Mouse (Mus musculus) liver, embryonic 16.5 days (tissue): Measurements from ENCODE around the gene Mamdc4. TPM values are rescaled to one million over a fixed set of nuclear protein-coding genes. Genes with fewer than 3 reads are reported as not detected.

Source experiments
- ATAC-seq: fragments of 200-750 bp; cut with Nextera tagmentation; 2 replicates; pipeline ENCODE4 v1.8.0; 2017; ENCODE audit warnings: low read depth, mild to moderate bottlenecking, moderate number of reproducible peaks, moderate library complexity
- H3K27ac ChIP-seq: fragments of 300-500 bp; sonication (generic); 2 replicates; pipeline ENCODE4 v1.5.1; 2014; ENCODE audit warnings: mild to moderate bottlenecking, low read length
- H3K27me3 ChIP-seq: fragments of 300-500 bp; sonication (generic); 2 replicates; pipeline ENCODE4 v1.6.1; 2014; ENCODE audit warnings: low read depth, low read length, mixed read lengths; ENCODE audit not compliant: control insufficient read depth, insufficient read depth
- H3K36me3 ChIP-seq: fragments of 300-500 bp; sonication (generic); 2 replicates; pipeline ENCODE4 v1.6.1; 2014; ENCODE audit warnings: mild to moderate bottlenecking; ENCODE audit not compliant: control insufficient read depth, insufficient read depth
- H3K4me1 ChIP-seq: fragments of 300-500 bp; sonication (generic); 2 replicates; pipeline ENCODE4 v1.6.1; 2014; ENCODE audit warnings: low read depth, low read length, mixed read lengths; ENCODE audit not compliant: control insufficient read depth
- H3K4me2 ChIP-seq: fragments of 300-500 bp; sonication (generic); 2 replicates; pipeline ENCODE4 v1.6.1; 2014; ENCODE audit warnings: low read depth, low read length, mixed read lengths
- H3K4me3 ChIP-seq: fragments of 300-500 bp; sonication (generic); 2 replicates; pipeline ENCODE4 v1.5.1; 2014; ENCODE audit warnings: low read depth, mild to moderate bottlenecking, low read length
- H3K9ac ChIP-seq: fragments of 300-500 bp; sonication (generic); 2 replicates; pipeline ENCODE4 v1.6.1; 2014; ENCODE audit warnings: low read depth, low read length
- H3K9me3 ChIP-seq: fragments of 300-500 bp; sonication (generic); replicated peaks from 2 replicates; pipeline ENCODE4 v1.6.1; 2016; ENCODE audit warnings: low read length; ENCODE audit not compliant: control insufficient read depth
- whole genome bisulfite sequencing: fragments of 180-500 bp; shearing (Covaris S2); extraction: QIAGEN DNeasy Blood & Tissue Kit; methylation state at CpG from one replicate; pipeline ENCODE4 v1.1.7; 2014; ENCODE audit not compliant: insufficient replicate concordance; 5-methylcytosine and 5-hydroxymethylcytosine counted together
- polyA plus RNA-seq: library from polyadenylated mRNA; unstranded; fragments of >200 nt; fragmentation: Nextera tagmentation; extraction: Ambion mirVana; gene quantifications from 2 replicates; pipeline ENCODE4 v1.2.1, GENCODE M21; 2015

The Mamdc4 gene
- polyA plus RNA-seq, 1 experiment from 2014 or later: 7.2 TPM

DNA sequence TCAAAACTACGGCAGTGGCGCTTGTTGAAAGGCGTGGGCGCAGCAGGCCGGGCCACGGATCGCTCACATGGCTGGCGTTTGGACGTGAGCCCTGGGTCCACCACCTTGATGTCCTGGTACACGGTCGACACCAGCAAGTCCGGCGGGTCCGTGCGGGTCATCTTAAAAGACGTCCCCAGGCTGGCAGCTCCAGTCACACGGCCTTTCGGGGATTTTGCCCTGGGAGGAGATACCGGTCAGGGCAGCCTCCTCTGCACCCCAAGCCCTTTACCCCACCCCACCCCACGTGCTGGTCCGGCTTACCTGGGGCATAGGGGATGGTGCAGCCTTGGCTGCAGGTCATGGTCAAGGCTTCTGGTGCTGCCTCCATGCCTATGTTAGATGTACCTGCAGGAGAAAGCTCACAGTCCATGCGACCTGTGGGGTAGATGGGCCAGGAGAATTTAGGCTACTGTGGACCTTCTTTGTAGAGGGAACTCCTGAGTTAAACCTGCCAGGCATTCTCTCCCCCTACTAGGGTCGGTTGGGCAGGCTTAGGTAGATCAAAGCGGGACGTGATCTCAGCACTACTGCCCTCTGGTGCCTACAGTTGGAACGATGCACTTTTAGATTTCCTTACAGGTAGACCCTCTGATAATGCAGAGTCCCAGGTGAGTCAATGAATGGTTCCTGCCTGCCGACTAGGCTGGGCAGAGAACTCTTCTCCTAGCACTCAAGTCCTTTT lies 5.3 kb upstream of the Mamdc4 start:
- ATAC-seq: no peak
- Histone ChIP-seq H3K36me3 (peaks cover 2% of the 10 kb centered on the region; the same call in 1 of the 2 replicates), H3K27ac (no peak overlapping the region), H3K9me3 (no peaks in the 10 kb centered on the region), H3K27me3 (peaks cover 59% of the 10 kb centered on the region), H3K4me3 (no peak overlapping the region), H3K9ac (no peak overlapping the region), H3K4me2 (no peak overlapping the region), H3K4me1 (peaks cover 48% of the 10 kb centered on the region)
- 6% methylated on average over 27 of the region's 27 CpGs for WGBS

DNA sequence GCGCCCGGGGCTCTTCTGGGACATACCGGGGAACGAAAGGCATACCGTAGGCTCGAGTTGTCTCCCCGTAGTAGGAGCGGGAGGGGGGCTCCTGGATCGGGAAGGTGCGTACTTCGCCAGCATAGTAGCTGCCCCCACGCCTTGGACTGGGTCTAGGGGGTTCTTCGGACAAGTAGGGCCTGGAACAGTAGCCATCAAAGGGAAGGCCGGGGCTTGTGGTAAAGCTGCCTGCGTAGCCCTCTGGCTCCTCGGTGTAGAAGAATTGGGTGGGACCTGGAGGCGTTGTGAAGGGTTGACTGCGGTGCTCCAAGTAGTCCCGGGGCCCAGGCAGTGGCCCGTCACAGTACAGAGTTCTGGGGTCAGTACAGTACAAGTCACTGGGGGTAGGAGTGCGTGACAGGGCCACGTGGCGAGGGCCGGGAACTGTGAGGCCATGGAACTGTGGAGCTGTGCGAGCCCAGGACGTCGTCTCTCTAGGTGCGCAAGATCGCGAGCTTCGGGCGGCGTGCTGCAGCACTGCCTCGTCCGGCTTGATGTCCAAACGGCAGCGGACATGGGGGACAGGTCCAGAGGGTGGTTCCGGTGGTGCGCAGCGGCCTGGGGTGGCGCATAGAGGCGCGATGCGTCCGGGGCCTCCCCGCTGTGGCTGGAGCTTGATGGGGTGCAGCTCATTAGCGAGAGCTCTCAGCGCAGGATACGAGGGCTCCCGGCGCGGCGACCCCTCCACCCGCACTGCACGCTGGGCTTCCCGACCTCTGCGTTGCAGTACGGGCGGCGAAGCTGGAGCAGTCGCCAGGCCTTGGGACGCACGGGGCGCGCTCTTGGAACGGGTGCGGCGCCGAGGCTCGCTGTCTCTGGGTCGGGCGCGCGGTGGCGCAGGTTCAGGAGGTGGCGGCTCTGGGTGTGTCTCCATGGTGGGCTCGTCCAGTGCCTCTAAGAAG lies 4.4 kb upstream of the Mamdc4 start:
- Histone ChIP-seq H3K27ac (no peak overlapping the region), H3K9me3 (no peaks in the 10 kb centered on the region), H3K4me3 (no peak overlapping the region), H3K9ac (no peak overlapping the region), H3K4me1 (peaks cover 51% of the 10 kb centered on the region), H3K4me2 (no peak overlapping the region), H3K27me3 (peaks cover 59% of the 10 kb centered on the region), H3K36me3 (no peaks in the 10 kb centered on the region)
- no peak for ATAC-seq
- WGBS: 5% methylated on average over 71 of the region's 77 CpGs

DNA sequence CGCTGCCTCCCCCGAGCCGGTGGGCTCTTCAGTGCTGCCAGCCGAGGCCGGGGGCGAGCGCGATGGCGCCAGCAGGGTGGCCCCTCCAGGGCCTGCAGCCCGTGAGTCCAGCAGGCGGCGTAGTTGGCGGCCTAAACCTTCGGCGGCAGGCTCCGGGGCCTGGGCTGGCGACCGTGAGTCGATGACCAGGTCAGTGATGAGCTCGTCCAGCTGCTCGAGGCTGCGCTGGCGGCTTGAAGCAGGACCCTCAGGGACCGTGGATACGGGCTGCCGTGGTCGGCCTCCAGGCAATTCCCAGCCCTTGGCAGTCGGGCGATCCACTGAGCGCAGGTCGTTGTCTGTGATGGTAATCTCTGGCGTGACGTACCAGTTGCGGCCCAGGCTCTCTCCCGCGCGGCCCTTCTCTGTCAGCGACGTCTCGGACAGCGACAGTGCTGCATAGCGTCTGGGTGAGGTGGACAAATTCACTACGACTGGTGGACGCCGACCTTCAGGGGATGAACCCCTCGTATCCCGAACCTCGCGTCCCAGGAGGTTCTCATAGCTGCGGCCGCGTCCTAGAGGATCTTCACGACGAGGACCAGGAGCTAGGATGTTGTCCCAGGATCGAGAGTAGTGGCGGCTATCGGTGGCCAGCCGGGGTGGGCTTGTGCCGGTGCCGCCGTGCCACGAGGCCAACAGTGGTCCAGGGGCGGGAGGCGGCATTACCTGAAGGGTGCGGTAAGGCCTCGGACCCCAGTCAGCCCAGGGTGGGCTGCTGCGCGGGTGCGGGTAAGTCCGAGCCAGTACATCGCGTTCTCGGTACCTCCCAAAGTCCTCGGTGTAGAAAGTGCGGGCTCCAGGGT lies 3.5 kb upstream of the Mamdc4 start:
- no peak overlapping the region for H3K9ac ChIP-seq
- ATAC-seq: no peak
- no peaks in the 10 kb centered on the region for H3K36me3 ChIP-seq
- H3K4me2 ChIP-seq: peak overlapping the region; percentile 30; the same call in 1 of the 2 replicates
- 5% methylated on average over 75 of the region's 75 CpGs for WGBS
- peaks cover 58% of the 10 kb centered on the region for H3K4me1 ChIP-seq
- H3K9me3 ChIP-seq: no peaks in the 10 kb centered on the region
- H3K4me3 ChIP-seq: peak overlapping the region; percentile 19; the same call in 1 of the 2 replicates
- no peak overlapping the region for H3K27ac ChIP-seq
- H3K27me3 ChIP-seq: peaks cover 59% of the 10 kb centered on the region

- Histone ChIP-seq H3K4me3 (peak overlapping the region; percentile 19; the same call in 1 of the 2 replicates), H3K9me3 (no peaks in the 10 kb centered on the region), H3K4me1 (peaks cover 57% of the 10 kb centered on the region), H3K9ac (no peak overlapping the region), H3K27ac (no peak overlapping the region), H3K27me3 (peaks cover 59% of the 10 kb centered on the region), H3K4me2 (0 out of 2 replicates have a peak overlapping the region, but pooled peaks have one; percentile 30), H3K36me3 (no peaks in the 10 kb centered on the region)
- no peak for ATAC-seq
- WGBS: 18% methylated on average over 92 of the region's 92 CpGs
Measured at GRCm38 (mm10) chr2:25576965-25577891, 2.6 kb upstream of the Mamdc4 start.

- Histone ChIP-seq H3K4me1 (peaks cover 49% of the 10 kb centered on the region), H3K27me3 (peaks cover 57% of the 10 kb centered on the region), H3K27ac (no peak overlapping the region), H3K4me3 (no peak overlapping the region), H3K9ac (no peak overlapping the region), H3K36me3 (no peaks in the 10 kb centered on the region), H3K9me3 (no peaks in the 10 kb centered on the region), H3K4me2 (peak overlapping the region; percentile 88; the same call in 1 of the 2 replicates)
- no peak for ATAC-seq
- 72% methylated on average over 16 of the region's 16 CpGs for WGBS
Measured at GRCm38 (mm10) chr2:25576028-25576850, 1.6 kb upstream of the Mamdc4 start.

DNA sequence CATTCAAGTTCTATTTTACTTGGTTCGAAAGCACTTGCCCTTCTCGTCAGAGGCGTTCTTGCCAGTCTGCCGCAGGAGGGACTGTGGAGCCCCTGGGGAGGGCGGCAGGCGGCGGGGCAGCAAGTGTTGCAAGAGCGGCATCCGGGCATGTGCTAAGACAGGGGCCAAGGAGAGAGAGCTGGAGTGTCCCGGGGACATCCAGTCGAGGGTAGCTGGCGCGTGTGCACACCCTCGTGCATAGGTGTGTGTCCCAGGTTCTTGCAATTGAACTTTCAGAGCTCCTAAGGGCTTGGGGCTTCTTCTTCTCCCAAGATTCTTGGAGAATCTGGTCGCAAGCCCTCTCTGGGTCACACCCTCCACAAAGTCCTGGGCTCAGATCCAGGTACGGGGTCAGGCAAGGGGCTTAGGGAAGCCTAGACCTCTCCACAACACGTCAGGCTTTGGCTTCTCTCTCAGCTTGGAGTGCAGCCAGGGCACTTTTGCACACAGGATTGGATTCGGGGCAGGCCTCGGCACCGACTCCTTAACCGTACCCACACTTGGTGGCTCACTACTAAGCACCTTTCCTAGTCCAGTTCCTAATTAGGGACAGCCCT lies 885 bp upstream of the Mamdc4 start:
- H3K9me3 ChIP-seq: no peaks in the 10 kb centered on the region
- WGBS: 18% methylated on average over 21 of the region's 21 CpGs
- no peak for ATAC-seq
- peak overlapping the region; percentile 62 for H3K9ac ChIP-seq
- H3K4me1 ChIP-seq: peaks cover 42% of the 10 kb centered on the region
- H3K27ac ChIP-seq: 0 out of 2 replicates have a peak overlapping the region, but pooled peaks have one; percentile 9
- peaks cover 50% of the 10 kb centered on the region for H3K27me3 ChIP-seq
- peak overlapping the region; percentile 88 for H3K4me2 ChIP-seq
- H3K36me3 ChIP-seq: no peaks in the 10 kb centered on the region
- H3K4me3 ChIP-seq: peak overlapping the region; percentile 72

DNA sequence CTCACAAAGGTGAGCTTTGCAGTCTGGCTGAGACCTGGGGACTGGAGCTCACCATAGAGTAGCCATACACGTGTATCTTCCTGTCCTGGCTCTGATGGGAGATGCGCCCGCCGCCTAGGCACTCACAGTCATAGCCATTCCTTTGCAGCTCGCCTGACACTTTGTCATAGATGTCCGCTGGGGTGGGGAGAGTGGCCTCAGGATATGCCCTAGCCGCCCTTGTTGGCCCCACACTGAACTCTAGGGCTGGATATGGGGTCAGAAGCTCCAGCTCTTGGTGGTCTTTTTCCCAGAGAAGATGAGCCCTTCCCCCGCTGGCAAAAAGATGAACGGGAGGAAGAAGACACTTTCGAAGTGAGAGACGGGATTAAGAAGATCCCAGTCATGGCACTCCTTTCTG lies 509 bp downstream of the Mamdc4 start:
- H3K4me3 ChIP-seq: peak overlapping the region; percentile 72
- 15% methylated on average over 11 of the region's 11 CpGs for WGBS

More for the DNA sequence above, 509 bp downstream of the Mamdc4 start:
- no peaks in the 10 kb centered on the region for H3K9me3 ChIP-seq
- peaks cover 31% of the 10 kb centered on the region for H3K4me1 ChIP-seq
- no peaks in the 10 kb centered on the region for H3K36me3 ChIP-seq
- H3K27me3 ChIP-seq: peaks cover 36% of the 10 kb centered on the region
- H3K27ac ChIP-seq: peak overlapping the region; percentile 23; the same call in 1 of the 2 replicates
- peak overlapping the region; percentile 65 for H3K9ac ChIP-seq
- ATAC-seq: no peak
- H3K4me2 ChIP-seq: peak overlapping the region; percentile 88
